Mouse (Mus musculus): ENCODE results near the gene Slc8a1. TPM values are rescaled to one million over a fixed set of nuclear protein-coding genes. Genes with fewer than 3 reads are reported as not detected.

The Slc8a1 gene
- polyA plus RNA-seq, 2 experiments, result 0.42 to 0.65 TPM

GRCm38 (mm10) chr17:81497919-81498318 lies 240.3 kb downstream of the Slc8a1 start:
- no peaks in the 10 kb centered on the region for H3K27me3 ChIP-seq (ENCODE audit: control insufficient read depth, insufficient read depth, low read length)
- H3K9me3 ChIP-seq (ENCODE audit: control insufficient read depth, low read length), result no peaks in the 10 kb centered on the region
- no peaks in the 10 kb centered on the region for H3K36me3 ChIP-seq (replicated peaks; ENCODE audit: control insufficient read depth, insufficient read depth, low read depth)
- DNase-seq (ENCODE audit: low read depth in 3 of 3, low spot score in 3 of 3), result no peak
- H3K27ac ChIP-seq, result no peak overlapping the region
- no peak overlapping the region for H3K4me3 ChIP-seq (ENCODE audit: insufficient read depth in 1 of 2, low read depth in 2 of 2, low read length in 2 of 2)
- H3K4me2 ChIP-seq (ENCODE audit: low read depth), result no peak overlapping the region
- TF ChIP-seq EP300 (IDR thresholded peaks at IDR 0.05; ENCODE audit: low read depth), result no peak
- no peak for TF ChIP-seq CTCF (IDR thresholded peaks at IDR 0.05; ENCODE audit: low read depth)
- H3K9ac ChIP-seq (replicated peaks), result no peak overlapping the region
- ATAC-seq (ENCODE audit: insufficient read depth), result no peak
- H3K4me1 ChIP-seq (replicated peaks; ENCODE audit: control insufficient read depth in 2 of 2, insufficient read depth in 2 of 2, low read length in 1 of 2), result no peaks in the 10 kb centered on the region

GRCm38 (mm10) chr17:81496616-81497015 lies 241.6 kb downstream of the Slc8a1 start:
- DNase-seq (ENCODE audit: low read depth in 3 of 3, low spot score in 3 of 3), result no peak

GRCm38 (mm10) chr17:81492216-81492865 lies 245.8 kb downstream of the Slc8a1 start:
- H3K4me3 ChIP-seq (ENCODE audit: insufficient read depth in 1 of 2, low read depth in 2 of 2, low read length in 2 of 2), result no peak overlapping the region
- H3K4me2 ChIP-seq (ENCODE audit: low read depth), result no peak overlapping the region
- DNase-seq (ENCODE audit: low read depth in 3 of 3, low spot score in 3 of 3) (no peak), ATAC-seq (ENCODE audit: insufficient read depth) (no peak)
- H3K27ac ChIP-seq, result no peak overlapping the region
- H3K4me1 ChIP-seq (replicated peaks; ENCODE audit: control insufficient read depth in 2 of 2, insufficient read depth in 2 of 2, low read length in 1 of 2), result no peaks in the 10 kb centered on the region
- no peaks in the 10 kb centered on the region for H3K9me3 ChIP-seq (ENCODE audit: control insufficient read depth, low read length)
- 66% methylated on average over 6 of the region's 6 CpGs for WGBS (ENCODE audit: insufficient replicate concordance)
- no peaks in the 10 kb centered on the region for H3K27me3 ChIP-seq (ENCODE audit: control insufficient read depth, insufficient read depth, low read length)
- no peak overlapping the region for H3K9ac ChIP-seq (replicated peaks)
- TF ChIP-seq EP300 (IDR thresholded peaks at IDR 0.05; ENCODE audit: low read depth) (no peak), CTCF (IDR thresholded peaks at IDR 0.05; ENCODE audit: low read depth) (no peak)
- no peaks in the 10 kb centered on the region for H3K36me3 ChIP-seq (replicated peaks; ENCODE audit: control insufficient read depth, insufficient read depth, low read depth)

More at GRCm38 (mm10) chr17:81496616-81497015, 241.6 kb downstream of the Slc8a1 start:
- H3K27ac ChIP-seq, result no peak overlapping the region
- no peak overlapping the region for H3K4me2 ChIP-seq (ENCODE audit: low read depth)
- no peaks in the 10 kb centered on the region for H3K4me1 ChIP-seq (replicated peaks; ENCODE audit: control insufficient read depth in 2 of 2, insufficient read depth in 2 of 2, low read length in 1 of 2)
- TF ChIP-seq EP300 (IDR thresholded peaks at IDR 0.05; ENCODE audit: low read depth) (no peak), CTCF (IDR thresholded peaks at IDR 0.05; ENCODE audit: low read depth) (no peak)
- no peak overlapping the region for H3K9ac ChIP-seq (replicated peaks)
- H3K4me3 ChIP-seq (ENCODE audit: insufficient read depth in 1 of 2, low read depth in 2 of 2, low read length in 2 of 2), result no peak overlapping the region
- ATAC-seq (ENCODE audit: insufficient read depth), result no peak
- no peaks in the 10 kb centered on the region for H3K36me3 ChIP-seq (replicated peaks; ENCODE audit: control insufficient read depth, insufficient read depth, low read depth)
- H3K9me3 ChIP-seq (ENCODE audit: control insufficient read depth, low read length), result no peaks in the 10 kb centered on the region
- H3K27me3 ChIP-seq (ENCODE audit: control insufficient read depth, insufficient read depth, low read length), result no peaks in the 10 kb centered on the region
- 48% methylated on average over 1 of the region's 1 CpGs for WGBS (ENCODE audit: insufficient replicate concordance)

DNA sequence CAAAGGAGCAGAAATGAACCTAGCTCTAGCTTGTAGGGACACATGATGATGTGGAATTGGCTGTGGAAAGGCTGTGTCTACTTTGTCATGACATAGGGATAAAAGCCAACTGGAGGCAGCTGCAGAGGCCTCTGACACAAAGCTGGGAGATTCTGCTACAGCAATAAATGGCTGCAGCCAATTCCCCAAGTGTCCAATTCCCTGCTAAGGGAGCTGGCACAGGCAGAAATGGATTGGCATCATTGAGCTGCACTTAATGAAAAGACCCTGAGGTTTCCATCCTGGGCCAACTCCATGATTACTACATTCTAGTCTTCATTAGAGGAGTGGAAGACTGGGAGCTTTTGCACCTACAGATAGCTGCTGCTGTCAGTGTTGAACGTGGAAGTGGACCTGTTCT lies 251.8 kb downstream of the Slc8a1 start:
- DNase-seq (ENCODE audit: low read depth in 3 of 3, low spot score in 3 of 3) (no peak), ATAC-seq (ENCODE audit: insufficient read depth) (no peak)
- Histone ChIP-seq H3K4me2 (ENCODE audit: low read depth) (no peak overlapping the region), H3K4me1 (replicated peaks; ENCODE audit: control insufficient read depth in 2 of 2, insufficient read depth in 2 of 2, low read length in 1 of 2) (no peaks in the 10 kb centered on the region), H3K36me3 (replicated peaks; ENCODE audit: control insufficient read depth, insufficient read depth, low read depth) (no peaks in the 10 kb centered on the region), H3K9ac (replicated peaks) (no peak overlapping the region), H3K27ac (no peak overlapping the region), H3K4me3 (ENCODE audit: insufficient read depth in 1 of 2, low read depth in 2 of 2, low read length in 2 of 2) (no peak overlapping the region), H3K9me3 (ENCODE audit: control insufficient read depth, low read length) (no peaks in the 10 kb centered on the region), H3K27me3 (ENCODE audit: control insufficient read depth, insufficient read depth, low read length) (no peaks in the 10 kb centered on the region)
- TF ChIP-seq EP300 (IDR thresholded peaks at IDR 0.05; ENCODE audit: low read depth) (no peak), CTCF (IDR thresholded peaks at IDR 0.05; ENCODE audit: low read depth) (no peak)
- 39% methylated on average over 1 of the region's 1 CpGs for WGBS (ENCODE audit: insufficient replicate concordance)

DNA sequence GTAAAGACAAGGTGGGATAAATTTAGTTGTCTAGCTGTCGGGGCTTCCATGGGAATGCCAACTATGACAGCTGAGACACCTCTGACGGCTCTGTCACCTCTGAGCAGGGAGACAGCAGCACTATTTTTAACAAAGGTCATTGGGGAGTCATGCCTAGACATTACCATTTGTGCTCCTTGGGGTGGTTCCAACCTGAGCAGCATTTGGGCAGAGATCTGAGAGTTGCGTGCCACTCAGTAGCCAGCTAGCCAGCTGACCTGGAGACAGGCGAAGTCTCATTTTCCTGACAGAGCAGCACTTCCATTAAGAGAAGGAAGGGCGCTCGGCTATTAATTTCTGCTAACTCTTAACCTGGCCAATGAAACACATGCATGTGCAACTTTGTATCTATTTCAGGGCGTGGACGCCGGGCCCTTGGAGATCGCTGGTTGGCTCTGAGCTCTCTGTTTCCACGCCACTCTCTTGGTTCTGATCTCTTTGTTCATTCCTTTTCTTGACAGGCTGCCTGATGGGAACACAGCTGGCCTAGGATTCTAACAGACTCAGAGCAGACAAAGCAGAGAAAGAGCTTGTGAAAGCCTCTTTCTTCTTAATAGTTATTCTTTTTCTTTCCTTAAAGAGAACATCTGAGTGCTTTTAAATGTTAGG lies 256.2 kb downstream of the Slc8a1 start:
- Histone ChIP-seq H3K9ac (replicated peaks) (no peak overlapping the region), H3K36me3 (replicated peaks; ENCODE audit: control insufficient read depth, insufficient read depth, low read depth) (no peaks in the 10 kb centered on the region), H3K27me3 (ENCODE audit: control insufficient read depth, insufficient read depth, low read length) (no peaks in the 10 kb centered on the region), H3K4me2 (ENCODE audit: low read depth) (no peak overlapping the region), H3K9me3 (ENCODE audit: control insufficient read depth, low read length) (no peaks in the 10 kb centered on the region), H3K4me3 (ENCODE audit: insufficient read depth in 1 of 2, low read depth in 2 of 2, low read length in 2 of 2) (no peak overlapping the region), H3K27ac (no peak overlapping the region), H3K4me1 (replicated peaks; ENCODE audit: control insufficient read depth in 2 of 2, insufficient read depth in 2 of 2, low read length in 1 of 2) (peaks cover 0 to 3% of the 10 kb centered on the region in 2 experiments; a peak in 1 of 4 replicates)
- DNase-seq (ENCODE audit: low read depth in 3 of 3, low spot score in 3 of 3) (no peak), ATAC-seq (ENCODE audit: insufficient read depth) (no peak)
- no peak for TF ChIP-seq CTCF (IDR thresholded peaks at IDR 0.05; ENCODE audit: low read depth)
- no peak for TF ChIP-seq EP300 (IDR thresholded peaks at IDR 0.05; ENCODE audit: low read depth)
- 74% methylated on average over 11 of the region's 11 CpGs for WGBS (ENCODE audit: insufficient replicate concordance)
